Mouse (Mus musculus) thymus, adult 2 months (tissue): Measurements from ENCODE around the gene Jarid2.

Experiments used
- CTCF ChIP-seq: fragments of 200-500 bp; IDR thresholded peaks from 2 replicates; pipeline ENCODE4 v1.5.1; 2012; ENCODE audit warnings: mild to moderate bottlenecking, control low read depth, low read length, moderate library complexity, borderline replicate concordance; ENCODE audit not compliant: control insufficient read depth, poor library complexity, insufficient read depth; ENCODE audit errors: extremely low read depth
- POLR2A ChIP-seq: fragments of 200-500 bp; IDR thresholded peaks from 2 replicates; pipeline ENCODE4 v1.6.1; 2012; ENCODE audit warnings: mild to moderate bottlenecking, low read length, control low read depth, moderate library complexity; ENCODE audit not compliant: control insufficient read depth, poor library complexity, insufficient read depth; ENCODE audit errors: extremely low read depth

DNA sequence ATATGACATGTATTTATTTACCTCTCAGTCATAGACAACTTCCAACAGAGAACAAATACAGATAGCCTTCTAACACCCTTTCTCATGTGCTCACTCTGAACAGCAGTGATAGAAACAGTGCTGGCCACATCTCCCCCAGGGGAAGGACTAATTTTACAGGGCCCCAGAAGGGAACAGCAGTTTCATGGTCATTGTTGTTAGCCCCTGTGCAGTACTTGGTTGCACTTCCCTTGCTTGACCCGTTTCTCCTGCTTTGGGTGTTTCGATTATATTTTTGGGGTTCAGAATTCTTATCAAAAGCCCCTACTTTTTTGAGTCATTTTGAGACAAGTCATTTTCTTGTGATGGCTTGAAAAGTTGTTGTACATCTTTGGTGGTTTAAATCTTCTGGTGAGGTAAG is 23.9 kb downstream of the Jarid2 start:
- no peak for TF ChIP-seq CTCF
- TF ChIP-seq POLR2A = no peak
